Comparison of ENCODE assay signal across 14 mouse cellular contexts in the genomic region with DNA sequence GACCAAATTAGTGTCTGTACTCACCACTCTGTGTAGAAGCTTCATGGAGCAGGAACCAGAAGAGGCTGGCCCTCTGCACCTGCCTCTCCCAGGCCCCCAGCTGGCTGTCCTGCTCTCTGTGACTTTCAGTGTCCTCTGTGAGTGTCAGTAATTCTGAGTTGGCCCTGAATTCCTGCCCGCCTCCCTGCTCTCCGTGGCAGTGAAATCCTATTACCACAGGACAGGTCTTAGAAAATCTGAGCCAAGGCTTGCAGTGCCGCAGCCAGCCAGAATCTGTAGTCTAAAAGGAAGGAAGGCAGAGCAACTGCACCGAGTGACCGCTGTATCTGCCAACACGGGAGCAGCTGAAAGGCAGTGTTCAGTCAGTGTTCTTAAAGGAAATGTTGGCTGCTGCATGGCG. TPM values are rescaled to one million over a fixed set of nuclear protein-coding genes. Genes with fewer than 3 reads are reported as not detected.
DNase-seq lines count a peak whose midpoint lies in the region; ATAC-seq and TF ChIP-seq lines count a peak whose summit lies in the region.
"Had no signal": no experiment of that assay in that cellular context is flagged by ENCODE, and none has a peak within 500 bp of the region (broad histone marks: within the 10 kb centered on the region; RNA-seq: fewer than 3 reads in every experiment).

No protein-coding gene starts in this region.

- peak; percentile 51 for ATAC-seq in frontal cortex, adult (ENCODE audit: low TSS enrichment)

- H3K27me3 ChIP-seq in kidney, adult 2 months (replicated peaks; ENCODE audit: control insufficient read depth, insufficient read depth, low read length) = no peaks in the 10 kb centered on the region
- H3K27me3 ChIP-seq: embryonic facial prominence, embryonic 15.5 days; neural tube, embryonic 12.5 days had no signal

- no peak for DNase-seq in frontal cortex, postnatal 25 days (ENCODE audit: low spot score in 2 of 2)
- peak; percentile 46 to 47 for DNase-seq in right cerebral cortex, postnatal 10 days (ENCODE audit: low spot score in 2 of 2)
- DNase-seq in right cerebral cortex, postnatal 25 days = no peak
- peak; percentile 58 to 61 for DNase-seq in heart, postnatal 10 days
- no peak for DNase-seq in kidney, adult 2 months
- DNase-seq in kidney, adult 8-10 months = no peak
- DNase-seq in yolk sac, embryonic 10.5 days (ENCODE audit: low spot score) = no peak
- DNase-seq: kidney, adult 18-20 months; layer of hippocampus, postnatal 36 days; lung, postnatal 4 days had no signal

- H3K36me3 ChIP-seq in kidney, adult 2 months (ENCODE audit: control insufficient read depth, insufficient read depth, low read length) = no peaks in the 10 kb centered on the region

- intact Hi-C loops in heart, postnatal 10 days (cut with DNase I) = no loop called here

- no peak for TF ChIP-seq CTCF in kidney, adult 2 months (conservative IDR thresholded peaks at IDR 0.05; ENCODE audit: insufficient read depth, insufficient read length, low read depth, low read length)

- WGBS in kidney, adult 2 months = 84% methylated on average over 7 of the region's 7 CpGs

- H3K4me3 ChIP-seq in kidney, adult 2 months (ENCODE audit: insufficient read depth, low read depth, low read length) = no peak overlapping the region
- H3K4me3 ChIP-seq: embryonic facial prominence, embryonic 15.5 days; neural tube, embryonic 12.5 days had no signal

- H3K4me1 ChIP-seq in kidney, adult 2 months (ENCODE audit: control insufficient read depth, insufficient read depth, low read length) = no peaks in the 10 kb centered on the region
- H3K4me1 ChIP-seq: embryonic facial prominence, embryonic 15.5 days had no signal

- no peak for TF ChIP-seq POLR2A in kidney, adult 2 months (IDR thresholded peaks at IDR 0.05; ENCODE audit: low read depth, low read length)

- H3K27ac ChIP-seq in kidney, adult 2 months (ENCODE audit: insufficient read depth, low read depth, low read length) = no peak overlapping the region
- H3K27ac ChIP-seq: embryonic facial prominence, embryonic 15.5 days; neural tube, embryonic 12.5 days; stomach, postnatal 0 days had no signal

RNA-seq across cellular contexts. Expression of a gene that starts 10.0 kb away (rescaled TPM):
- 10 to 100 TPM; 52.7 to 58.7 TPM for total RNA-seq in heart, postnatal 10 days (2021)
- polyA plus RNA-seq in kidney, adult 2 months (2012; rRNA removed) = 14.7 and 15.5 TPM in 2 replicates

RNA-seq across cellular contexts. Expression of a gene that starts 20.1 kb away (rescaled TPM):
- under 1 TPM; 0.55 to 0.74 TPM for total RNA-seq in heart, postnatal 10 days (2021)
- polyA plus RNA-seq in kidney, adult 2 months (2012; rRNA removed) = 0.59 and 0.94 TPM in 2 replicates

Comparison
In these comparisons a context has a peak if more than half of its experiments do, and no peak if none do; other contexts are left out.
1. DNase-seq: peak in right cerebral cortex, postnatal 10 days (2 of 2) and heart, postnatal 10 days (2 of 2); none in frontal cortex, postnatal 25 days (0 of 2), right cerebral cortex, postnatal 25 days (single experiment), kidney, adult 2 months (single experiment), kidney, adult 8-10 months (0 of 2) and yolk sac, embryonic 10.5 days (single experiment).